Mouse (Mus musculus): ENCODE measurements at regions not wholly inside any gene's neighbourhood (a gene's known extent, or its start where the extent isn't known, plus 50 kb on each side); places are given as distances from the start of the nearest gene placed in this dataset.
A peak's percentile ranks its signal among the peaks of the same experiment; 100 is the strongest.

GRCm38 (mm10) chr11:63418042-63418776 is 289.4 kb downstream of the Pmp22 start:
- TF ChIP-seq POLR2A (IDR thresholded peaks at IDR 0.05; ENCODE audit: extremely low read depth, insufficient read depth, low read length) (no peak), CTCF (IDR thresholded peaks at IDR 0.05; ENCODE audit: low read depth, low read length) (no peak)
- Histone ChIP-seq H3K27me3 (ENCODE audit: control insufficient read depth, insufficient read depth, low read length) (no peaks in the 10 kb centered on the region), H3K36me3 (ENCODE audit: control insufficient read depth, insufficient read depth, low read length) (no peaks in the 10 kb centered on the region), H3K4me3 (ENCODE audit: insufficient read depth, low read depth, low read length) (no peak overlapping the region), H3K9ac (ENCODE audit: low read depth, low read length) (no peak overlapping the region), H3K79me2 (ENCODE audit: control insufficient read depth, insufficient read depth, low read length) (no peaks in the 10 kb centered on the region), H3K27ac (replicated peaks; ENCODE audit: insufficient read depth, low read depth, low read length) (no peak overlapping the region), H3K4me1 (ENCODE audit: control insufficient read depth, insufficient read depth, low read length) (no peaks in the 10 kb centered on the region)
- no peak for DNase-seq (ENCODE audit: extremely low read depth, low read depth, low spot score)
- WGBS, result 50% methylated on average over 5 of the region's 5 CpGs

DNA sequence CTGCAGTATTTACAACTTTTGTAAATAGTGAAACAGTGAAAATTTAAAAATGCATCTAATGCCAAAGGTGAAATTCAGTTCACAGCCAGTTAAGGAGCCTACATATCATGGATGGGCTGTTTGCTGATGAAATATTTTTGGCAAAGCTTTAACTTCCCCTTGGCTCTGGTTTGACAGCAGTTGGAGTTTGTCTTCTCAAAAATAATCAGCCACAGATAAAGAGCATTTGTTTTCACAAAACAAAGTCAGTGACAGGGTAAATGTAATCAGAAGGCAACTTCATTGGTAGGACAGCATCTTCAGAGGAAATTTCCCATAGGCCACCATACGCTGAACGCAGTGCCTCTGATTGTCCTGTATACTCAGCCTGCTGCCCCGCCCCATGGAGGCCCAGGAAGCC is 291.6 kb downstream of the Pmp22 start:
- no peaks in the 10 kb centered on the region for H3K4me1 ChIP-seq (ENCODE audit: control insufficient read depth, insufficient read depth, low read length)
- no peaks in the 10 kb centered on the region for H3K79me2 ChIP-seq (ENCODE audit: control insufficient read depth, insufficient read depth, low read length)
- 76% methylated on average over 3 of the region's 3 CpGs for WGBS
- no peak overlapping the region for H3K9ac ChIP-seq (ENCODE audit: low read depth, low read length)
- no peaks in the 10 kb centered on the region for H3K36me3 ChIP-seq (ENCODE audit: control insufficient read depth, insufficient read depth, low read length)
- no peaks in the 10 kb centered on the region for H3K27me3 ChIP-seq (ENCODE audit: control insufficient read depth, insufficient read depth, low read length)
- H3K27ac ChIP-seq (replicated peaks; ENCODE audit: insufficient read depth, low read depth, low read length), result no peak overlapping the region
- no peak overlapping the region for H3K4me3 ChIP-seq (ENCODE audit: insufficient read depth, low read depth, low read length)
- no peak for TF ChIP-seq CTCF (IDR thresholded peaks at IDR 0.05; ENCODE audit: low read depth, low read length)
- no peak for TF ChIP-seq POLR2A (IDR thresholded peaks at IDR 0.05; ENCODE audit: extremely low read depth, insufficient read depth, low read length)
- DNase-seq (ENCODE audit: extremely low read depth, low read depth, low spot score), result peak; percentile 57

GRCm38 (mm10) chr11:63422069-63422468 is 293.3 kb downstream of the Pmp22 start:
- Histone ChIP-seq H3K4me3 (ENCODE audit: insufficient read depth, low read depth, low read length) (no peak overlapping the region), H3K36me3 (ENCODE audit: control insufficient read depth, insufficient read depth, low read length) (no peaks in the 10 kb centered on the region), H3K4me1 (ENCODE audit: control insufficient read depth, insufficient read depth, low read length) (no peaks in the 10 kb centered on the region), H3K27me3 (ENCODE audit: control insufficient read depth, insufficient read depth, low read length) (no peaks in the 10 kb centered on the region), H3K27ac (replicated peaks; ENCODE audit: insufficient read depth, low read depth, low read length) (no peak overlapping the region), H3K79me2 (ENCODE audit: control insufficient read depth, insufficient read depth, low read length) (no peaks in the 10 kb centered on the region), H3K9ac (ENCODE audit: low read depth, low read length) (no peak overlapping the region)
- 77% methylated on average over 3 of the region's 3 CpGs for WGBS
- no peak for TF ChIP-seq POLR2A (IDR thresholded peaks at IDR 0.05; ENCODE audit: extremely low read depth, insufficient read depth, low read length)
- no peak for TF ChIP-seq CTCF (IDR thresholded peaks at IDR 0.05; ENCODE audit: low read depth, low read length)
- DNase-seq (ENCODE audit: extremely low read depth, low read depth, low spot score), result no peak

GRCm38 (mm10) chr11:63424319-63424718 is 295.5 kb downstream of the Pmp22 start:
- no peaks in the 10 kb centered on the region for H3K36me3 ChIP-seq (ENCODE audit: control insufficient read depth, insufficient read depth, low read length)
- WGBS, result 78% methylated on average over 3 of the region's 3 CpGs
- H3K79me2 ChIP-seq (ENCODE audit: control insufficient read depth, insufficient read depth, low read length), result no peaks in the 10 kb centered on the region
- no peaks in the 10 kb centered on the region for H3K4me1 ChIP-seq (ENCODE audit: control insufficient read depth, insufficient read depth, low read length)
- no peak overlapping the region for H3K9ac ChIP-seq (ENCODE audit: low read depth, low read length)
- DNase-seq (ENCODE audit: extremely low read depth, low read depth, low spot score), result no peak
- H3K27me3 ChIP-seq (ENCODE audit: control insufficient read depth, insufficient read depth, low read length), result no peaks in the 10 kb centered on the region
- no peak for TF ChIP-seq POLR2A (IDR thresholded peaks at IDR 0.05; ENCODE audit: extremely low read depth, insufficient read depth, low read length)
- TF ChIP-seq CTCF (IDR thresholded peaks at IDR 0.05; ENCODE audit: low read depth, low read length), result no peak
- H3K4me3 ChIP-seq (ENCODE audit: insufficient read depth, low read depth, low read length), result no peak overlapping the region
- H3K27ac ChIP-seq (replicated peaks; ENCODE audit: insufficient read depth, low read depth, low read length), result no peak overlapping the region

DNA sequence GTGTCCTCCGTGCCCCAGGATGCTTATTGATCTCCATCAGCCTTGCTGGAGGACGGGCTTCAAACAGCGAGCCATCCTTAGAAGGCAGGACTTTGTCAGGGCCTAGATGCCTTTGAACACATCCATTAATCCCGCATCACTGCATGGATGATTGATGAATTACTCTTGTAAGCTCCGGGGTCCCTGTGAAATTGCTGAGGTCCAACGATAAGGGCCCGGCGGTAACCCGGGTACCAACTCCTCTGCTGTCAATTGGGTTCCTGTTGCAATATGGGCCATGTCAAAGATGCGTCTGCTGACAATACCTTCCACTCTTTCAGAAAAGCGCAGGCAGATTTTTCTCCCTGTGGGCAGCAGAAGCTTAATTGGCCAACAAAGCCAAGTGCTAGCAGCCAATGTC is 297.0 kb downstream of the Pmp22 start:
- Histone ChIP-seq H3K36me3 (ENCODE audit: control insufficient read depth, insufficient read depth, low read length) (no peaks in the 10 kb centered on the region), H3K9ac (ENCODE audit: low read depth, low read length) (no peak overlapping the region), H3K27me3 (ENCODE audit: control insufficient read depth, insufficient read depth, low read length) (no peaks in the 10 kb centered on the region), H3K4me3 (ENCODE audit: insufficient read depth, low read depth, low read length) (no peak overlapping the region), H3K27ac (replicated peaks; ENCODE audit: insufficient read depth, low read depth, low read length) (no peak overlapping the region), H3K79me2 (ENCODE audit: control insufficient read depth, insufficient read depth, low read length) (no peaks in the 10 kb centered on the region), H3K4me1 (ENCODE audit: control insufficient read depth, insufficient read depth, low read length) (no peaks in the 10 kb centered on the region)
- 82% methylated on average over 11 of the region's 11 CpGs for WGBS
- TF ChIP-seq POLR2A (IDR thresholded peaks at IDR 0.05; ENCODE audit: extremely low read depth, insufficient read depth, low read length) (no peak), CTCF (IDR thresholded peaks at IDR 0.05; ENCODE audit: low read depth, low read length) (no peak)
- DNase-seq (ENCODE audit: extremely low read depth, low read depth, low spot score), result no peak

DNA sequence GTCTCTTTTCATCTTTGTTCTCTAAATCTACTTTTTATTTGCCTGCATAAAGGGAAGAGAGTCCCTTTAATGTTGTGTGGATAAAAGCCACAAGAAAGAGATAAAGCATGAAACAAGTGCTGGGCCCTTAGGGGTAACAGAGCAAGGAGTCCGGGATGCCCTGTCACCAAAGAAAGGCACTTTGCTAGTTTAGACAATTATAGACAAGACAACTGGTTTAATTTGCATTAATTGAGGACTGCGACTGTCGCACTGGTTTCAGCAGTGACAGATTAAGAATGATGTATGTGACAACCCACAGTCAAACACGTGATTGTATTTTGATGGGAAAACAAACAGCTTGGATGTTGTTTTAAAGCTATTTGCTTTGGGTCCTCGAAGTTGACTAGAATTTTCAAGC is 325.0 kb downstream of the Pmp22 start:
- Histone ChIP-seq H3K27ac (replicated peaks; ENCODE audit: insufficient read depth, low read depth, low read length) (no peak overlapping the region), H3K36me3 (ENCODE audit: control insufficient read depth, insufficient read depth, low read length) (no peaks in the 10 kb centered on the region), H3K79me2 (ENCODE audit: control insufficient read depth, insufficient read depth, low read length) (no peaks in the 10 kb centered on the region), H3K9ac (ENCODE audit: low read depth, low read length) (no peak overlapping the region), H3K4me1 (ENCODE audit: control insufficient read depth, insufficient read depth, low read length) (no peaks in the 10 kb centered on the region), H3K4me3 (ENCODE audit: insufficient read depth, low read depth, low read length) (no peak overlapping the region), H3K27me3 (ENCODE audit: control insufficient read depth, insufficient read depth, low read length) (no peaks in the 10 kb centered on the region)
- no peak for DNase-seq (ENCODE audit: extremely low read depth, low read depth, low spot score)
- WGBS, result 79% methylated on average over 5 of the region's 5 CpGs
- TF ChIP-seq CTCF (IDR thresholded peaks at IDR 0.05; ENCODE audit: low read depth, low read length) (no peak), POLR2A (IDR thresholded peaks at IDR 0.05; ENCODE audit: extremely low read depth, insufficient read depth, low read length) (no peak)
